Mouse (Mus musculus) forebrain, embryonic 10.5 days (tissue): Measurements from ENCODE around the gene Rassf5. TPM values are rescaled to one million over a fixed set of nuclear protein-coding genes. Genes with fewer than 3 reads are reported as not detected.

Experiments
- DNase-seq: peaks from one replicate; pipeline ENCODE4 v3.0.0-alpha.2; 2017; ENCODE audit warnings: low spot score; ENCODE audit errors: extremely low spot score
- H3K27ac ChIP-seq: fragments of 300-500 bp; sonication (generic); 2 replicates; pipeline ENCODE4 v1.5.1; 2016; ENCODE audit warnings: mild to moderate bottlenecking
- H3K27me3 ChIP-seq: fragments of 300-500 bp; sonication (generic); 2 replicates; pipeline ENCODE4 v1.6.1; 2016; ENCODE audit warnings: mild to moderate bottlenecking; ENCODE audit not compliant: poor library complexity, severe bottlenecking
- H3K36me3 ChIP-seq: fragments of 300-500 bp; sonication (generic); replicated peaks from 2 replicates; pipeline ENCODE4 v1.6.1; 2016; ENCODE audit warnings: mild to moderate bottlenecking, moderate library complexity
- H3K4me1 ChIP-seq: fragments of 300-500 bp; sonication (generic); 2 replicates; pipeline ENCODE4 v1.6.1; 2016
- H3K4me3 ChIP-seq: fragments of 300-500 bp; sonication (generic); 2 replicates; pipeline ENCODE4 v1.5.1; 2016; ENCODE audit warnings: mild to moderate bottlenecking, moderate library complexity
- H3K9me3 ChIP-seq: fragments of 300-500 bp; sonication (generic); 2 replicates; pipeline ENCODE4 v1.6.1; 2016; ENCODE audit warnings: mild to moderate bottlenecking, moderate library complexity
- WGBS: fragments of 180-500 bp; shearing (Covaris S2); methylation state at CpG from one replicate; pipeline ENCODE4 v1.1.7; 2016; 5-methylcytosine and 5-hydroxymethylcytosine counted together
- polyA plus RNA-seq: library from polyadenylated mRNA; unstranded; fragments of >200 nt; fragmentation: Nextera tagmentation; extraction: Ambion mirVana; gene quantifications from 2 replicates; pipeline ENCODE4 v1.2.1, GENCODE M21; 2016

Rassf5 gene
- polyA plus RNA-seq, 1 experiment from 2014 or later: 0.95 TPM

GRCm38 (mm10) chr1:131137111-131137510 lies 107.9 kb downstream of the Rassf5 start:
- no peak for DNase-seq
- Histone ChIP-seq H3K4me3 (peak overlapping the region; percentile 86), H3K27me3 (no peaks in the 10 kb centered on the region), H3K4me1 (peaks cover 51% of the 10 kb centered on the region), H3K36me3 (peaks cover 38% of the 10 kb centered on the region), H3K27ac (peak overlapping the region; percentile 98), H3K9me3 (no peaks in the 10 kb centered on the region)
- 18% methylated on average over 5 of the region's 5 CpGs for WGBS

- DNase-seq: no peak
- Histone ChIP-seq H3K4me1 (peaks cover 51% of the 10 kb centered on the region), H3K9me3 (no peaks in the 10 kb centered on the region), H3K36me3 (peaks cover 47% of the 10 kb centered on the region), H3K27me3 (no peaks in the 10 kb centered on the region), H3K4me3 (peak overlapping the region; percentile 86), H3K27ac (no peak overlapping the region)
- 90% methylated on average over 10 of the region's 10 CpGs for WGBS
These were observed 109.0 kb downstream of the Rassf5 start for GRCm38 (mm10) chr1:131135960-131136629.

- Histone ChIP-seq H3K4me1 (peaks cover 51% of the 10 kb centered on the region), H3K36me3 (peaks cover 58% of the 10 kb centered on the region), H3K27me3 (no peaks in the 10 kb centered on the region), H3K4me3 (no peak overlapping the region), H3K27ac (peak overlapping the region; percentile 45; the same call in 1 of the 2 replicates), H3K9me3 (peaks cover 2% of the 10 kb centered on the region; the same call in 1 of the 2 replicates)
- no peak for DNase-seq
- 78% methylated on average over 8 of the region's 8 CpGs for WGBS
These were observed 110.0 kb downstream of the Rassf5 start for GRCm38 (mm10) chr1:131134942-131135522.

GRCm38 (mm10) chr1:131134231-131134630 lies 110.8 kb downstream of the Rassf5 start:
- peaks cover 5% of the 10 kb centered on the region; the same call in 1 of the 2 replicates for H3K9me3 ChIP-seq
- no peaks in the 10 kb centered on the region for H3K27me3 ChIP-seq
- H3K36me3 ChIP-seq: peaks cover 66% of the 10 kb centered on the region
- peaks cover 47% of the 10 kb centered on the region for H3K4me1 ChIP-seq
- H3K4me3 ChIP-seq: no peak overlapping the region; the same call in 1 of the 2 replicates
- H3K27ac ChIP-seq: peak overlapping the region; percentile 48; the same call in 1 of the 2 replicates
- no peak for DNase-seq
- 63% methylated on average over 6 of the region's 6 CpGs for WGBS

Other genes starting within 250 kb of the Rassf5 start
- not detected in 2 replicates for gene Il10, start 225.4 kb downstream of the Rassf5 start, polyA plus RNA-seq
- gene Mapkapk2, start 147.4 kb downstream of the Rassf5 start, polyA plus RNA-seq: 41.1 and 41.3 TPM in 2 replicates
- gene Dyrk3, start 106.9 kb downstream of the Rassf5 start, polyA plus RNA-seq: 13.3 and 15.5 TPM in 2 replicates
- 66.9 and 70.2 TPM in 2 replicates for gene Eif2d, start 92.1 kb downstream of the Rassf5 start, polyA plus RNA-seq
- gene Ikbke, start 34.3 kb upstream of the Rassf5 start, polyA plus RNA-seq: 0.37 and 0.47 TPM in 2 replicates